Mouse (Mus musculus): ENCODE data around the gene BC107364. TPM values are rescaled to one million over a fixed set of nuclear protein-coding genes. Genes with fewer than 3 reads are reported as not detected.

Gene BC107364
- polyA plus RNA-seq, 1 experiment from 2014 or later, result 0.25 TPM

Other genes with a start within 250 kb of the BC107364 start
- 50.1 and 51.3 TPM in 2 replicates for gene Bola1, start 232.6 kb downstream of the BC107364 start, polyA plus RNA-seq (2015; fragmentation: Nextera tagmentation; extraction: Ambion mirVana)
- 0.87 TPM in 1 of 2 replicates, not detected in the other for gene Hist2h2ab, start 232.4 kb downstream of the BC107364 start, polyA plus RNA-seq (2015; fragmentation: Nextera tagmentation; extraction: Ambion mirVana)
- gene Hist2h2ac, start 231.4 kb downstream of the BC107364 start, polyA plus RNA-seq (2015; fragmentation: Nextera tagmentation; extraction: Ambion mirVana), result 7.0 and 7.5 TPM in 2 replicates
- gene Hist2h2be, start 231.2 kb downstream of the BC107364 start, polyA plus RNA-seq (2015; fragmentation: Nextera tagmentation; extraction: Ambion mirVana), result 11.1 and 16.9 TPM in 2 replicates
- 3.1 and 3.7 TPM in 2 replicates for gene Hist2h3c2, start 213.2 kb downstream of the BC107364 start, polyA plus RNA-seq (2015; fragmentation: Nextera tagmentation; extraction: Ambion mirVana)
- gene Hist2h2aa2, start 212.0 kb downstream of the BC107364 start, polyA plus RNA-seq (2015; fragmentation: Nextera tagmentation; extraction: Ambion mirVana), result 46.3 and 49.3 TPM in 2 replicates
- 12.9 and 14.2 TPM in 2 replicates for gene Hist2h2aa1, start 206.8 kb downstream of the BC107364 start, polyA plus RNA-seq (2015; fragmentation: Nextera tagmentation; extraction: Ambion mirVana)
- gene Hist2h3c1, start 205.6 kb downstream of the BC107364 start, polyA plus RNA-seq (2015; fragmentation: Nextera tagmentation; extraction: Ambion mirVana), result 0.24 and 1.1 TPM in 2 replicates
- gene Hist2h4, start 189.0 kb downstream of the BC107364 start, polyA plus RNA-seq (2015; fragmentation: Nextera tagmentation; extraction: Ambion mirVana), result 8.0 and 10.8 TPM in 2 replicates
- 35.4 and 45.1 TPM in 2 replicates for gene Hist2h3b, start 183.7 kb downstream of the BC107364 start, polyA plus RNA-seq (2015; fragmentation: Nextera tagmentation; extraction: Ambion mirVana)
- gene Hist2h2bb, start 182.6 kb downstream of the BC107364 start, polyA plus RNA-seq (2015; fragmentation: Nextera tagmentation; extraction: Ambion mirVana), result 14.8 TPM in 2 replicates
- 1.9 and 2.7 TPM in 2 replicates for gene Fcgr1, start 158.3 kb downstream of the BC107364 start, polyA plus RNA-seq (2015; fragmentation: Nextera tagmentation; extraction: Ambion mirVana)
- gene Hfe2, start 72.9 kb upstream of the BC107364 start, polyA plus RNA-seq (2015; fragmentation: Nextera tagmentation; extraction: Ambion mirVana), result 0.37 and 0.69 TPM in 2 replicates
- gene Txnip, start 105.7 kb upstream of the BC107364 start, polyA plus RNA-seq (2015; fragmentation: Nextera tagmentation; extraction: Ambion mirVana), result 191 and 197 TPM in 2 replicates
- gene Gm16253, start 124.7 kb upstream of the BC107364 start, polyA plus RNA-seq (2015; fragmentation: Nextera tagmentation; extraction: Ambion mirVana), result 1.3 TPM in 2 replicates
- 32.1 and 35.8 TPM in 2 replicates for gene Polr3gl, start 141.9 kb upstream of the BC107364 start, polyA plus RNA-seq (2015; fragmentation: Nextera tagmentation; extraction: Ambion mirVana)
- 2.2 and 2.3 TPM in 2 replicates for gene Ankrd34a, start 144.3 kb upstream of the BC107364 start, polyA plus RNA-seq (2015; fragmentation: Nextera tagmentation; extraction: Ambion mirVana)
- gene Lix1l, start 148.8 kb upstream of the BC107364 start, polyA plus RNA-seq (2015; fragmentation: Nextera tagmentation; extraction: Ambion mirVana), result 6.9 and 7.1 TPM in 2 replicates
- gene Rbm8a, start 177.6 kb upstream of the BC107364 start, polyA plus RNA-seq (2015; fragmentation: Nextera tagmentation; extraction: Ambion mirVana), result 129 and 156 TPM in 2 replicates
- 56.4 and 60.6 TPM in 2 replicates for gene Pex11b, start 183.1 kb upstream of the BC107364 start, polyA plus RNA-seq (2015; fragmentation: Nextera tagmentation; extraction: Ambion mirVana)
- 0.05 and 0.21 TPM in 2 replicates for gene Gm42957, start 183.2 kb upstream of the BC107364 start, polyA plus RNA-seq (2015; fragmentation: Nextera tagmentation; extraction: Ambion mirVana)
- 0.85 and 1.2 TPM in 2 replicates for gene Itga10, start 193.3 kb upstream of the BC107364 start, polyA plus RNA-seq (2015; fragmentation: Nextera tagmentation; extraction: Ambion mirVana)
- gene Ankrd35, start 217.8 kb upstream of the BC107364 start, polyA plus RNA-seq (2015; fragmentation: Nextera tagmentation; extraction: Ambion mirVana), result 1.2 and 1.6 TPM in 2 replicates
- gene Pias3, start 244.1 kb upstream of the BC107364 start, polyA plus RNA-seq (2015; fragmentation: Nextera tagmentation; extraction: Ambion mirVana), result 62.1 and 72.3 TPM in 2 replicates